Mouse (Mus musculus) hindlimb bud, embryonic 11.5 days (tissue): Measurements from ENCODE around the gene Gnai3.

Experiments used
- DNase-seq: peaks from one replicate; pipeline ENCODE4 v3.0.0-alpha.2; 2012; ENCODE audit warnings: low read depth, low spot score; ENCODE audit errors: extremely low spot score

Gnai3 gene

DNA sequence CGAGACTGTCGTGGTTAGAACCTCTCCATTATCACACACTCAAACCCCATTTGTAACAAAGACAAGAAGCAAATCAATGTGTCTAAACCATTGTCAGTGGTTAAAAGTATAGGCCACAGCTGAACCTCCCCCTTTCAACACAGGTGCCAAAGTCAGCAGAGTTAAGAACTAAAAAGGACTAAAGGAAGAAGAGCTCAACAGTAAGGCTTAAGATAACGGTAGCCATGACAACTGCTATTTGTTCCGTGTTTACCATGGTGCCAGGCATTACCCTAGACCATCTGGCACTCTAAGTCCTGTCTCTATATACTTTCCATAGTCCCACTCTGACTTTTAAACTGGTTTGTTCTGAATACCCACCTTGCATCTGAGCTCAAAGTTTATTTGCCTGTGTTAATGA, 33.3 kb downstream of the Gnai3 start:
- DNase-seq = no peak

DNA sequence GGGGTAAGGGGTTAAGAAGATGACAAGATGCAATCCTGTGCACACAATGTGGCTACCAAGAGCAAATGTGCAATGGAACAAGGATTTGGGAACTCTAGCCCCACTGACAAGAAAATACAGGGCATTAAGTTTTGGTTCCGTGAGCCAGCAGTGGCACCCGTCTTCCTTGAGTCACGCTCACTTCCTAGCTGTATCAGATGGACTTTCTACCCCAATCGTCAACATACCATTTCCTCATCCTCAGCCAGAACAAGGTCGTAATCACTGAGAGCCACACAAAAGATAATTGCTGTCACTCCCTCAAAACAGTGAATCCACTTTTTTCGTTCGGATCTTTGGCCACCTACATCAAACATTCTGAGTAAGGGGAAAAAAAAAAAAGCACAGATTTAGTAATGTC, 33.7 kb downstream of the Gnai3 start:
- no peak for DNase-seq

- no peak for DNase-seq
These were observed 34.6 kb downstream of the Gnai3 start for GRCm38 (mm10) chr3:108111320-108111719.

DNA sequence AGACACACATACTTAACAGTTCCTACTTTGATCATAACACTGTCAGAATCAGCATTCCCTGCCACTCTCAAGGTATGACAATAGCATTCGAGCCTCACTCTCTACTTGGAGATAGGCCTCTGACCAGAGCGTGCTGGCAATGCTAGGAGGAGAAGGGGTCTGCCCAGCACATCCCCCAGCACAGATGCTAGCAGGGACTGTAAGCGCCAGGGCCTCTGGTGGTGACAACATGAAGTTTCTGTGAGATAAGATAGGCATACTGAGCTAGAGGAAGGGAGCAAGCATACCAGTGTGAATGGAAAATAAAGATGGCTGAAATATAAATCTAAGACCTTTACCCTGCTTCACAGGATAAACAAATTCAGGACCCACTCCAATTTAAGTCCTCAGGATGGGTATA, 40.7 kb downstream of the Gnai3 start:
- DNase-seq = no peak

- no peak for DNase-seq
These were observed 43.9 kb downstream of the Gnai3 start for GRCm38 (mm10) chr3:108102075-108102474.

- no peak for DNase-seq
These were observed 44.4 kb downstream of the Gnai3 start for GRCm38 (mm10) chr3:108101594-108101993.

DNA sequence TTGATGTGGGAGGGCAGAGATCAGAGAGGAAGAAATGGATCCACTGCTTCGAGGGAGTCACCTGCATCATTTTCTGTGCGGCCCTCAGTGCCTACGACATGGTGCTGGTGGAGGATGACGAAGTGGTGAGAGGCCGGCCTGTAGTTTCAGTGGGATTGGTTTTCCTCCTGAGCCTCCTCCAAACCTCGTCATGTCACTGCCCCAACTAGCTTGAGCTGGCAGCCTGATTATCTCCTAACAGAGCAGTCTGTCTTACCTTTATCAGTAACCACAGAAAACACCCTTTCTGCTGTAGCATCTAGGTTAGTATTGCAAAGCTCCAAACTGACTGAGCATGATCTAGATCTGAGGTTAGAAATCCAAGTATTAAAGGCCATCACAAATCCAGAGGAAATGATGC, 47.6 kb downstream of the Gnai3 start:
- no peak for DNase-seq

DNA sequence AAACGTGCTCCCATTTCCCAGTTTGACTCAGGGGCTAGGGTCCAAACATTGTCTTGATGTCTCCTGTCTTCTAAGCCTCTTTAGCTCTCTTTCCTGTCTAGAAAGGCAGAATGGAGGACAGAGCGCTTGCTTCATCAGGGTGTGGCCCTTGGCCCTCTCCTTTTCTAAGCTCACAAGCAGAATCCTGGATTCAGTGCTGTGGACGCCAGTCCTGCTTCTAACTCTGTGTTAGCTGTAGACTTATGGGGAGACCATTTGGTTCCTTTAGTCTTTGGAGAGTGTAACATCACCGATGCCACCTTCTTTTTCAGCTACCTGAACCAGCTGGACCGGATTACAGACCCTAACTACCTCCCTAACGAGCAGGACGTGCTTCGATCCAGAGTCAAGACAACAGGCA, 48.3 kb downstream of the Gnai3 start:
- no peak for DNase-seq

GRCm38 (mm10) chr3:108096726-108097125, 49.2 kb downstream of the Gnai3 start:
- DNase-seq = no peak

DNA sequence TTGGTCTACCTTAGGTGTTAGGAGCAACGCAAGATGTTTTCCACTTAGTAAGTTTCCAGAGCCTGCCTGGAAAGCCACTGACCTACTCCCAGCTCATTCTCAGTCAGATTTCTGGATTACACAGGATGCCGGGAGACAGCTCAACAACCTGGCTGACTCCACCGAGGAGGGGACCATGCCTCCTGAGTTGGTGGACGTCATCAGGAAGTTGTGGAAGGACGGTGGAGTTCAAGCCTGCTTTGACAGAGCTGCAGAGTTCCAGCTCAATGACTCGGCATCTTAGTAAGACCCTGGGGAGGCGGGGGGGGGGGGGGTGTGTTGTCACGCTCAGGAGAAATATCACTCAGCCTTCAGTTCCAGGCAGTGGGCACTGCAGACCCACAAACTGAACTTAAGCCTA, 49.7 kb downstream of the Gnai3 start:
- no peak for DNase-seq

- no peak for DNase-seq
These were observed 50.8 kb downstream of the Gnai3 start for GRCm38 (mm10) chr3:108094976-108095760.

- no peak for DNase-seq
These were observed 51.8 kb downstream of the Gnai3 start for GRCm38 (mm10) chr3:108094146-108094545.

DNA sequence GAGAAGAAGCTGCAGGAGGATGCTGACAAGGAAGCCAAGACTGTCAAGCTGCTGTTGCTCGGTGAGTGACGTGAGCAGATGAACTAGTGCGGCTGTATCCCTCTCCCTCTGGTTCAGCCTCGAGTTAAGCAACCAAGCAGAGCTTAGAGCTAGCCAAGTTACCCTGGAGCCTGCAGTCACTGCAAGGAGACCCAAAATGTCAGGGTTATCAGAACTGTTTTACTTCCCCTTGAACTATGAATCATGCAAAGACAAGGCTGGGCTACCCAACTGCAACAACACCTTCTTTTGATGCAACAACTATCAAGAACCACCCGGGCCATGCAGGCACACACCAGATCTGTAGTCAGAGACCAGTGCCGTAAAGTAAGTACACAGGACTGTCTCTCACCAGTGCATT, 52.6 kb downstream of the Gnai3 start:
- no peak for DNase-seq

DNA sequence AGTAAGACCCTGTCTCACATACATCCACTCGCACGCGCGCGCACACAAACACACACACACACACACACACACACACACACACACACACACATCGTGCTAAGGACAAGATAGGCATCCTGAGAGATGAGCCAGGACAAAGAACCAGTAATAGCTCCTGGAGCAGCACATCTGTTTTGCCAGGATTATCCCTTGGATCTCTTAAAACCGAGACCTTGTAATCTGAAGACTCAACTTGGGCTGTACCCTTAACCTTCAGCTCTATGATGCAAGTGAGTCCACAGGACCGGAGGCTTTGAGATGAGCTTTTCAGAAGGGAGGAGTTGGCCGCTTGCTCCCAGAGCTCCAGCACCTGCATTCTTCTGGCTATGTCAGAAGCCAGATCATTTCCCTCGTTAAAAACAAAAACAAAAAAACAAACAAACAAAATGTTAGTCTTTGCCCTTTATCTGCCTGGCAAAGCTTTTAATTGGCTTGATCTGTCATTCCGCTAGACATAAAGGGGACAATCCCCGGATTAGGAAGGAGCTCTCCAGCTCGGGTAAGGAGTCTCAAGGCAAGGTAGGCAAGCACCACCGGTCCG, 53.3 kb downstream of the Gnai3 start, which contains the start of gene Gnat2:
Gene Gnat2 (plus strand): TSS at position 254 of the 580 bp plus-strand sequence.
- no peak for DNase-seq

DNA sequence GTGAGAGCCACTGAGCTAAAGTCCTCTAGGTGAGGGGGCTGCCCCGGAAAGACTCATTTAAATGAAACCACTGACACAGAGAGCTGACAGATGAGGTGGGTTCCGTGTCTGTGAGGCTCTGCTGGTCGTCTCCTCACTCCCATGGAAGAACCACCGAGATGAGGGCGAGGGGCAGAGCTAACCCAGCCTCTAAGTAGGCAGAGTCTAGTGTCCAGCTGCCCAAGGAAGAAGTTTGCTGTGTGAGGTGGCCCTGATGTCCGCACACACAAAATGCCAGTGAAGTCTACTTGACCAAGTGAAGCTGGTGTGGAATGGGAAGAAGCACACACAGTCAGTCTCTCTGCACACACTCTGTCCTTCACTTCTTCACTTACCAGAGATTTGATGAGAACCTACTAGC, 53.9 kb downstream of the Gnai3 start:
- no peak for DNase-seq

DNA sequence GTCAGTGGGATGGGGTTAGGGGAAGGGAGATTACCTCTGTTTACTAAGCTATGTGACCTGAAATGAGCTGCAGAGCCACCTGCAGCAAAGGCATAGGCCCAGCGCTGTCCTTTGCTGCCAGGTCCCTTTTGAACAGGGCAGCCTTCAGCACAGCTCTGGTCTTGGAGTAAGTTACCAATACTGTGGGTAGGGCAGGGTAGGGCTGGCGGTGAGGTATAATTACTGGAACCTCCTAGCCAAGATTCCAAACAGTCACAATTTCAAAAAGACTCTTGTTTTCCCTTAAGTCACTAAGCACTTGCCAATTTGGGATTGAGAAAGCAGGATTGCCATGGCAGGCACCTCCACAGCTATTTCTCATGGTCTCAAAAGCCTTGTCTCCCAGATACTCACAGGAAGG, 55.4 kb downstream of the Gnai3 start:
- DNase-seq = no peak

GRCm38 (mm10) chr3:108089916-108090315, 56.0 kb downstream of the Gnai3 start:
- DNase-seq = no peak

DNA sequence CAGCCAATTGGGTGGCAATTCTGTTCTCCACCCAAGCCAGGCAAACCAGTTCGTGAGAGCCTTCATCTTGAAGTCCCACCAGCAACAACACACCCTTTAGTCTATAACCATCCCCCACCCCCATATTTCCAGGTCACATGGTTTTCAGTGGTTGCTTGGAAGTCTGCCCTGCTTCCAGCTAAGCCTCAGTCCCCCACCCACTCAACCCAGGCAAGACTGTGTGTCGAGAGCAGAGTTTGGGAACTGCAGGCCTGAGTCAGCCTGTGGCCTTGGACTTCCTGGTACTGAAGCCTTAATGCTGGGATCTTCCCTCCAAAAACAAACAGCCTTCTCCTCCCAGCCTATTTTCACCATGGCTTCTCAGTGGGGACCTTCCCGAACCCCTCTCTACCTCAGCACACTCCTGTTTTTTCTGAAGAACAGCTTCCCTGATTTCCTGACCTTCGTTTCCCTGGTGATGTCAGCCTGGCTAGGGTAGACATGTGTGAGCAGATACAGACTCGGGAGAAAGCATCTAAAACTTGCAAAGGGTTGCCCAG, 57.0 kb downstream of the Gnai3 start:
- DNase-seq = no peak

GRCm38 (mm10) chr3:108087329-108087728, 58.6 kb downstream of the Gnai3 start:
- no peak for DNase-seq

DNA sequence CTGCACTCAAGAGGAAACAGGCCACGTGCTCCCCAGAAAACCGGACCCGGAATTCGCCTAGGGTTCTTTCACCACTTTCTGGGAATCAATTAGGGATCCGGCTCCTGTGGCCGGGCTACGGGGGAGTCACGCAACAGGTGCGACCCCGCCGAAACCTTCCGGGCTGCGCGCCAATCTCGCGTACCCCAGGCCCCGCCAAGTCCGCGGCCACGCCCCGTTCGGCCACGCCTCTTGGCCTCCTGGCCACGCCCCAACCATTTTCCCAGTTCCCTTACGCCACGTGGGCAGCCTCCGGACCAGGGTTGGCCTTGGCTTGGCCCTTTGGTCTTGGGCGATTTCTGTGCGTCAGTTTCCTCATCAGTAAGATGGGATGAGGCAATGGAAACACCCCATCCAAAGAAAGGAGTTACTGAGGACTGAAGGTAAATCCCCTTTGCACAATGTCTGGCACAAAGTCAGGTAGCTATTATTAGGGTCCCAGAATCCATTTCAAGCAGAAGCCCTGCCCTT, 59.4 kb downstream of the Gnai3 start, which contains the start of gene Ampd2:
Gene Ampd2 (minus strand): TSS at position 182 of the 510 bp plus-strand sequence.
- peak; percentile 37 for DNase-seq

GRCm38 (mm10) chr3:108085721-108086469, 60.1 kb downstream of the Gnai3 start:
- no peak for DNase-seq
